Mouse (Mus musculus): ENCODE measurements at regions not wholly inside any gene's neighbourhood (a gene's known extent, or its start where the extent isn't known, plus 50 kb on each side); places are given as distances from the start of the nearest gene placed in this dataset.
A peak's percentile ranks its signal among the peaks of the same experiment; 100 is the strongest.

GRCm38 (mm10) chr9:71369760-71370159 lies 116.0 kb downstream of the Polr2m start:
- no peak for DNase-seq (ENCODE audit: low spot score)
- H3K4me1 ChIP-seq (replicated peaks), result peaks cover 9% of the 10 kb centered on the region
- no peaks in the 10 kb centered on the region; the same call in 1 of the 2 replicates for H3K9me3 ChIP-seq
- H3K4me3 ChIP-seq, result no peak overlapping the region
- H3K27ac ChIP-seq, result no peak overlapping the region
- no peaks in the 10 kb centered on the region for H3K27me3 ChIP-seq (ENCODE audit: insufficient read depth, poor library complexity, severe bottlenecking)
- 90% methylated on average over 5 of the region's 5 CpGs for WGBS
- H3K36me3 ChIP-seq, result no peaks in the 10 kb centered on the region

DNA sequence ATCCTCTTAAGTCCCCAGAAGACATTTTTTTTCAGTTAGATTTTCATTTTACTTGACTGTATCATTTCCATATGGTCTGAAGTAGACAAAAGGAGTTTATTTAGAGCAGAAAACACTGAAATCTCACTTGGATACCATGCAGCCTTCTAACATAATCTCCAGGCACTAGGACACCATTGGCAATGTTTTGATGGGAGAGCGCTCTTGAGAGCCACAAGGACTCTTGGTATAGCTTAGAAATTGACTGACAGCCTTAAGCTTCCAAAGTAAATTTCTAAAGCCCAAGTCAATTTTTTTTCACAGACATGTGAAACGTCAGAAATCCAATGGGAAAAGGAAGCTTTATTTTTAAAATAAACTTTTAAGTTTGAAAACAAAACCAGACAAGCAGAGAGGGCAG lies 116.5 kb downstream of the Polr2m start:
- Histone ChIP-seq H3K27me3 (ENCODE audit: insufficient read depth, poor library complexity, severe bottlenecking) (no peaks in the 10 kb centered on the region), H3K36me3 (no peaks in the 10 kb centered on the region), H3K4me1 (replicated peaks) (peaks cover 12% of the 10 kb centered on the region), H3K4me3 (no peak overlapping the region), H3K9me3 (no peaks in the 10 kb centered on the region; the same call in 1 of the 2 replicates), H3K27ac (no peak overlapping the region)
- no peak for DNase-seq (ENCODE audit: low spot score)
- WGBS, result 83% methylated on average over 2 of the region's 2 CpGs

DNA sequence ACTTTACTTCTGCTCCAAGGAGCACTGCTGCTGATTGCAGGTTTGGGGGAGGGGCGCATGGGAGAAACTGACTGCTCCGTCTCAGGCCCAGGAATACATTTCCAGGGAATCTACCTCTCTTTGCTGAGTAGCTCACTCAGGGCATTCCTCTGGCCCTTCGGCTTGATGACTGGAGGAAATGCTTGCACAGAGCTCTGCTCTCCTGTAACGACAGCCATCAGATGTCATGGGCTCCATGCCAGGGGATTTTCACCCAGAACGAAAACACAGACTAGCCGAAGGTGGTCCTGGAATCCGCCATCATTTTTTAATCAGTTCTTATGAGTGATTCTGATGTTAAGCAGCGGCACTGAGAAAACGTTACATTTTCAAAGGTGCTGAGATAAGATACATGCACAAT lies 119.2 kb downstream of the Polr2m start:
- Histone ChIP-seq H3K9me3 (no peaks in the 10 kb centered on the region; the same call in 1 of the 2 replicates), H3K27me3 (ENCODE audit: insufficient read depth, poor library complexity, severe bottlenecking) (no peaks in the 10 kb centered on the region), H3K4me1 (replicated peaks) (peaks cover 6% of the 10 kb centered on the region), H3K27ac (no peak overlapping the region), H3K36me3 (no peaks in the 10 kb centered on the region), H3K4me3 (no peak overlapping the region)
- DNase-seq (ENCODE audit: low spot score), result no peak
- 84% methylated on average over 9 of the region's 9 CpGs for WGBS

DNA sequence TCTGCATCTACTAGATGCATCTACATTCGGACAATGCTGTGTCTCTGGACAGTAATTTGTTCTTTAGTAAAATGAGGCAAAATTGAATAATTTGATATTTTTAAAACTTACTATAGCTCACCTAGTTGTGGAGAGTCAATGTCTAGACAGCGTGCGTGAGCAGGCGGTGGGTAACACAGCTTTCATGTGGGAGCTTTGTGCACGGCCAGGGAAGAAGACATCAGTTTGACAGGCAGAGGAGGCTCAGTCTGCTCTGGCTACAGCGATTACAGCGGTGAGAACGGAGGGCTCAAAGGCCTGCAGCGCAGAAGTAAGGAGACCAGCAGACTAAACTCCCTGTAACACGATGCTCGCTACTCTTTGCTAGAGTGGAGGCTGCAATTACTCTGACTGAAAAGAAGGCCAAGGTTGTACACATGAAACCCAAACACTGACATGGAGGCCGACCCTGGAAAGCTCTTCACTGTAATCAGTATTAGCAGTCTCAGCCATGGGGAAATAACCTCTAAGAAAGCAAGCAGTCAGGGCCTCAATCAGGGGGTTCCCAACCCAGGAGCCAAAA lies 120.5 kb downstream of the Polr2m start:
- peaks cover 10% of the 10 kb centered on the region for H3K4me1 ChIP-seq (replicated peaks)
- 58% methylated on average over 12 of the region's 12 CpGs for WGBS

DNA sequence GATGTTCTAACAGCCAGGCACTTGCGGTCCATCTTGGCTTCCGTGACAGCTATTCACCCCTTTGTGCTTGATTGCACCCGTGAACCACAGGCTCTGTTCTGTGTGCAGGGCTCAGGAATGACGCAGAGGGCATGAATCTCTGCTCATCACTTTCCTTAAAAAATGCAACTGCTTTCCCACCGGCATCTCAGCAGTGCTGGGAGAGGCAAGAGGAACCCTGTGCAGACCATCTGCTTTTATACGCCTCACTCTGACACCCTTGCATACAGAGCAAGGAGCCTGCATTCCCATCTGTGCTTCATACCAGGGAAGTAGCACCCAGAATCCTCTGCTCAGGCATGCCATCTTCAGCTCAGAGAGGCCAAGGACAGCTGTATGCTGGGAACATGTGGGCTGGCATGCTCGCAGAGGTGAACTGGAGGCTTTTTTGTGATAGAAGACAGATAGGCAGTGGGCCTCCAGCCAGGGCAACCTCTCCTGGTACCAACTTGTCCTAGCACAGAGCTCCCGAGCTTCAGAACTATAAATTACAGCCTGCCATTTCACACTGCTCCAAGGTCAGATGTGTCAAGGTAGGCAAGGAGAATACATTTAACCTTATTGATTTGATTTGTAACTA lies 121.6 kb downstream of the Polr2m start:
- WGBS, result 84% methylated on average over 8 of the region's 8 CpGs
- no peaks in the 10 kb centered on the region; the same call in 1 of the 2 replicates for H3K9me3 ChIP-seq
- no peak for DNase-seq (ENCODE audit: low spot score)

More for the DNA sequence above, 120.5 kb downstream of the Polr2m start:
- Histone ChIP-seq H3K4me3 (no peak overlapping the region), H3K36me3 (no peaks in the 10 kb centered on the region), H3K9me3 (no peaks in the 10 kb centered on the region; the same call in 1 of the 2 replicates), H3K27ac (no peak overlapping the region), H3K27me3 (ENCODE audit: insufficient read depth, poor library complexity, severe bottlenecking) (no peaks in the 10 kb centered on the region)
- DNase-seq (ENCODE audit: low spot score), result peak; percentile 35

GRCm38 (mm10) chr9:71362401-71362800 lies 123.3 kb downstream of the Polr2m start:
- Histone ChIP-seq H3K36me3 (no peaks in the 10 kb centered on the region), H3K9me3 (no peaks in the 10 kb centered on the region), H3K27me3 (ENCODE audit: insufficient read depth, poor library complexity, severe bottlenecking) (no peaks in the 10 kb centered on the region), H3K27ac (no peak overlapping the region), H3K4me1 (replicated peaks) (peaks cover 10% of the 10 kb centered on the region), H3K4me3 (no peak overlapping the region)
- DNase-seq (ENCODE audit: low spot score), result no peak

More for the DNA sequence above, 121.6 kb downstream of the Polr2m start:
- Histone ChIP-seq H3K4me1 (replicated peaks) (peaks cover 10% of the 10 kb centered on the region), H3K36me3 (no peaks in the 10 kb centered on the region), H3K4me3 (no peak overlapping the region), H3K27ac (no peak overlapping the region), H3K27me3 (ENCODE audit: insufficient read depth, poor library complexity, severe bottlenecking) (no peaks in the 10 kb centered on the region)

GRCm38 (mm10) chr9:71361961-71362360 lies 123.8 kb downstream of the Polr2m start:
- no peaks in the 10 kb centered on the region for H3K9me3 ChIP-seq
- DNase-seq (ENCODE audit: low spot score), result no peak
- no peak overlapping the region for H3K27ac ChIP-seq
- H3K4me3 ChIP-seq, result no peak overlapping the region
- H3K4me1 ChIP-seq (replicated peaks), result peaks cover 10% of the 10 kb centered on the region
- 89% methylated on average over 5 of the region's 5 CpGs for WGBS
- H3K36me3 ChIP-seq, result no peaks in the 10 kb centered on the region
- no peaks in the 10 kb centered on the region for H3K27me3 ChIP-seq (ENCODE audit: insufficient read depth, poor library complexity, severe bottlenecking)

GRCm38 (mm10) chr9:71361311-71361710 lies 124.4 kb downstream of the Polr2m start:
- peaks cover 10% of the 10 kb centered on the region for H3K4me1 ChIP-seq (replicated peaks)
- no peak overlapping the region for H3K27ac ChIP-seq
- 65% methylated on average over 2 of the region's 2 CpGs for WGBS
- H3K36me3 ChIP-seq, result no peaks in the 10 kb centered on the region
- no peaks in the 10 kb centered on the region for H3K27me3 ChIP-seq (ENCODE audit: insufficient read depth, poor library complexity, severe bottlenecking)
- no peak for DNase-seq (ENCODE audit: low spot score)
- no peak overlapping the region for H3K4me3 ChIP-seq
- no peaks in the 10 kb centered on the region for H3K9me3 ChIP-seq

DNA sequence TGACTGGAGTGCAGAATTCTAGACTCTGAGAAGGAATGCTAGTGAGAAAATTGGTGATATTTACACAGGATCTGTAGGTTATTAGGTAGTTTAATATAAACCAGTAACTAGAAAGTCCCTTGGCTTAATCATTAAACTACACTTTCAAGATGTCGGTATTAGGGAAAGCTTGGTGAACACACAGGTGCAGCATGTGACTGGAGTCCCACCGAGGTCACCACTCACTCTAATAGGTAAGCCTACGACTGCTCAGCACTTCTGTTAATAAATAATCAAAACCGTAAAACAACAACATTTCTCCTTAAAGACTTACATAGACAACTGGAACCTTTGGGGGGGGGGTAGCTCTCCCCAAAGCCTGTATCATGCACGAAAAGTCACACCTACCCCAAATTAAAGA lies 125.1 kb downstream of the Polr2m start:
- Histone ChIP-seq H3K4me1 (replicated peaks) (peaks cover 10% of the 10 kb centered on the region), H3K36me3 (no peaks in the 10 kb centered on the region), H3K27me3 (ENCODE audit: insufficient read depth, poor library complexity, severe bottlenecking) (no peaks in the 10 kb centered on the region), H3K27ac (no peak overlapping the region), H3K4me3 (no peak overlapping the region), H3K9me3 (no peaks in the 10 kb centered on the region)
- 90% methylated on average over 5 of the region's 5 CpGs for WGBS
- no peak for DNase-seq (ENCODE audit: low spot score)

GRCm38 (mm10) chr9:71358961-71359360 lies 126.8 kb downstream of the Polr2m start:
- no peak for DNase-seq (ENCODE audit: low spot score)
- Histone ChIP-seq H3K4me1 (replicated peaks) (peaks cover 5% of the 10 kb centered on the region), H3K9me3 (no peaks in the 10 kb centered on the region), H3K27ac (no peak overlapping the region), H3K4me3 (no peak overlapping the region), H3K27me3 (ENCODE audit: insufficient read depth, poor library complexity, severe bottlenecking) (no peaks in the 10 kb centered on the region), H3K36me3 (no peaks in the 10 kb centered on the region)
- 33% methylated on average over 4 of the region's 4 CpGs for WGBS

DNA sequence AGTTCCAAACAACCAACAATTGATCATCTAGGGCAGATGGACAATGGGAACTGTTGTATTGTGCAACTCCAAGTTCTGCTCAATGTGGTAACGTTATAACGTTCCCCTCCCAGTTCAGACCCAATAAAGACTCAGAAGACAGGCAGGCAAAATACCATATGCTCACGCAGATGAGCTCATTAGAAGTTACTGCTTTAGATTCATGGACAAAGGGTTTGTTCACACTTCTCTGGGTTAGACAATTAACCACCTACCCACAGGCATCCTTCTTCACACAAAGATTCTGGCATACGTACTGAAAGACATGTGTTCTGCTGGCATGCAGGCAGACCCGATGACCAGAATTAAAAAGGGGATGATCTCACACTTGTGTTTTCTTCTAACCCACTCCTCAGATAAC lies 130.0 kb downstream of the Polr2m start:
- Histone ChIP-seq H3K27ac (no peak overlapping the region), H3K4me3 (no peak overlapping the region), H3K36me3 (no peaks in the 10 kb centered on the region), H3K9me3 (no peaks in the 10 kb centered on the region), H3K27me3 (ENCODE audit: insufficient read depth, poor library complexity, severe bottlenecking) (no peaks in the 10 kb centered on the region), H3K4me1 (replicated peaks) (no peaks in the 10 kb centered on the region)
- no peak for DNase-seq (ENCODE audit: low spot score)
- WGBS, result 86% methylated on average over 5 of the region's 5 CpGs

Measured in hindbrain, embryonic 10.5 days (tissue).